Mouse (Mus musculus): ENCODE results near the gene Sgcb. TPM values are rescaled to one million over a fixed set of nuclear protein-coding genes. Genes with fewer than 3 reads are reported as not detected.

The Sgcb gene
- total and polyA plus RNA-seq, 2 experiments: 0.80 to 1.8 TPM

DNA sequence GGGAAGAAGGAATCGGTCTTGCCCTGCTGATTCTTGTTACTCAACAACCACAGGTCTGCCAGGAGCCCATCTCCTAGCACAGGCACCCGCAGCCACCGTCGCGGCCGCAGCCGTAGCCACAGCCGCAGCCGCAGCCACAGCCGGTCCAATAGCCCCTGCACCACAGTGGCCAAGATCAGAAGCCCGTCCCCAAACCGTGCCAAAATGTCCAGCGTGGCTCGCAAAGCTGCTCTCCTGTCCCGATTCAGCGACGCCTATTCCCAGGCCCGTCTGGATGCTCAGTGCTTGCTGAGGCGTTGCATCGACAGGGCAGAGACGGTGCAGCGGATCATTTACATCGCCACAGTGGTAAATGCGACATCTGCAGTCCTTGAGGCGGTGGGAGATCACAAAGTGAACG, 21.8 kb upstream of the Sgcb start:
- no peak for DNase-seq (ENCODE audit: extremely low read depth, low read depth, low spot score)
- no peaks in the 10 kb centered on the region for H3K4me1 ChIP-seq (ENCODE audit: control insufficient read depth, insufficient read depth, low read length)
- 48% methylated on average over 26 of the region's 26 CpGs for WGBS
- H3K4me3 ChIP-seq (ENCODE audit: insufficient read depth, low read depth, low read length): no peak overlapping the region
- no peak overlapping the region for H3K9ac ChIP-seq (ENCODE audit: low read depth, low read length)
- peaks cover 6% of the 10 kb centered on the region; the same call in 1 of the 2 replicates for H3K27me3 ChIP-seq (ENCODE audit: control insufficient read depth, insufficient read depth, low read length)
- H3K36me3 ChIP-seq (ENCODE audit: control insufficient read depth, insufficient read depth, low read length): no peaks in the 10 kb centered on the region
- no peak for TF ChIP-seq CTCF (IDR thresholded peaks at IDR 0.05; ENCODE audit: low read depth, low read length)
- TF ChIP-seq POLR2A (IDR thresholded peaks at IDR 0.05; ENCODE audit: extremely low read depth, insufficient read depth, low read length): no peak
- no peaks in the 10 kb centered on the region for H3K79me2 ChIP-seq (ENCODE audit: control insufficient read depth, insufficient read depth, low read length)
- H3K27ac ChIP-seq (replicated peaks; ENCODE audit: insufficient read depth, low read depth, low read length): no peak overlapping the region

DNA sequence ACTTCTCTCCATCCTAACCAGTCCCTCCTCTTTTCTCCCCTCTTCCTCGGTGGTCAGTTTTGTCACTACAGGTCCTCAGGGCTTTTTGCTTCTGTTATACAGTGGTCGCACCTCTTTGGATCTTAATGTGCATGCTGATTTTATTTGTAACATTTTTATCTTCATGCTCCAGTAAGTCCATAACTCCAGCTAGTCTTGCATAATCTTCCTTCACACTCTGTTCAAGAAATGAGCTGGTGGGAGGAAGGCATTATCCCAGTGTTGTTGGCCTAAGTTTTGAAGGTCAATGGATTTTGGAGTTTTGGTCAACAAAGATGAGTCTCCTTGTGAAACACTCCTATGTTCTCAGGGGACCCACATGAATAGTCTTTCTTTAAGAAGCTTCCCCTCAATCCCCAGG, 20.3 kb upstream of the Sgcb start:
- WGBS: 76% methylated on average over 2 of the region's 2 CpGs

DNA sequence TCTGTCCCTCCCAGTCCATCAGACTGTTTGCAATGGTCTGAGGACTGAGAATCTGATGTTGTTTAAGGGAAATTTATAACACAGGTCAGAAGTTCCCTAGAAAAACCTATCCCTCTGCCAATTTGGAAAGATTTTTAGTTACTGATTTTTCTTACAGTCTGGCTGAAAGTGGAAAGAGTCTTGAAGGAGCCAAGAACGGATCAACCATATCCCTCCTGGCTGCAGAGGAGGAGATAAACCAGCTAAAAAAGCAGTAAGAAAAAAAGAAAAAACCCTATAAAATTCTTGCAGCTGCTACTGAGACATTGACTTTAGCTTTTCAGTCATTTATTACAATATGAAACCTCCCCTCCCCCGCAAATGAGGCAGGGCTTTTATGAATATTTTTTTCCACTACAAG, 19.1 kb upstream of the Sgcb start:
- no peak overlapping the region for H3K9ac ChIP-seq (ENCODE audit: low read depth, low read length)
- H3K27ac ChIP-seq (replicated peaks; ENCODE audit: insufficient read depth, low read depth, low read length): no peak overlapping the region
- no peak for DNase-seq (ENCODE audit: extremely low read depth, low read depth, low spot score)
- no peaks in the 10 kb centered on the region for H3K4me1 ChIP-seq (ENCODE audit: control insufficient read depth, insufficient read depth, low read length)
- no peak for TF ChIP-seq CTCF (IDR thresholded peaks at IDR 0.05; ENCODE audit: low read depth, low read length)
- TF ChIP-seq POLR2A (IDR thresholded peaks at IDR 0.05; ENCODE audit: extremely low read depth, insufficient read depth, low read length): no peak
- no peak overlapping the region for H3K4me3 ChIP-seq (ENCODE audit: insufficient read depth, low read depth, low read length)
- H3K79me2 ChIP-seq (ENCODE audit: control insufficient read depth, insufficient read depth, low read length): no peaks in the 10 kb centered on the region
- 82% methylated on average over 2 of the region's 2 CpGs for WGBS
- H3K27me3 ChIP-seq (ENCODE audit: control insufficient read depth, insufficient read depth, low read length): peaks cover 8% of the 10 kb centered on the region; the same call in 1 of the 2 replicates
- no peaks in the 10 kb centered on the region for H3K36me3 ChIP-seq (ENCODE audit: control insufficient read depth, insufficient read depth, low read length)

More for the DNA sequence above, 20.3 kb upstream of the Sgcb start:
- Histone ChIP-seq H3K4me3 (ENCODE audit: insufficient read depth, low read depth, low read length) (no peak overlapping the region), H3K79me2 (ENCODE audit: control insufficient read depth, insufficient read depth, low read length) (no peaks in the 10 kb centered on the region), H3K9ac (ENCODE audit: low read depth, low read length) (no peak overlapping the region), H3K27ac (replicated peaks; ENCODE audit: insufficient read depth, low read depth, low read length) (no peak overlapping the region), H3K4me1 (ENCODE audit: control insufficient read depth, insufficient read depth, low read length) (no peaks in the 10 kb centered on the region), H3K36me3 (ENCODE audit: control insufficient read depth, insufficient read depth, low read length) (no peaks in the 10 kb centered on the region), H3K27me3 (ENCODE audit: control insufficient read depth, insufficient read depth, low read length) (peaks cover 6% of the 10 kb centered on the region; the same call in 1 of the 2 replicates)
- no peak for DNase-seq (ENCODE audit: extremely low read depth, low read depth, low spot score)
- TF ChIP-seq POLR2A (IDR thresholded peaks at IDR 0.05; ENCODE audit: extremely low read depth, insufficient read depth, low read length): no peak
- no peak for TF ChIP-seq CTCF (IDR thresholded peaks at IDR 0.05; ENCODE audit: low read depth, low read length)

DNA sequence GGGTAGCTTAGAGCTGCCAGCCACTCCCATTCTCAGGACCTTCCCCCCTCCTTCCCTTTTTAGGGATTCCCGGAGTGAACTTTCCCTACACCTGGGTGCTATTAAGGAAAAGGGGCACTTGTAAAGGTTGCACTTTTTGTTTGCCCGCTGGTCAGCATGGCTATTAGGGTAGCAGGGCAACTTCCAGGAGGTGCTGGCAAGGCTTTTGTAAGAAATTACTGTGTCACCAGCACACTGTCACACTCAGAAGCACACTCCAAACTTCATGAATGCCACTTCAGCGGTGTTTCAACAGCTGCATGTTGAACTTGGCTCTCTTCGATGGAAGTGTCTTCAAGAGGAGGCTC, 4.2 kb upstream of the Sgcb start:
- H3K4me3 ChIP-seq (ENCODE audit: insufficient read depth, low read depth, low read length): no peak overlapping the region
- no peaks in the 10 kb centered on the region for H3K36me3 ChIP-seq (ENCODE audit: control insufficient read depth, insufficient read depth, low read length)
- DNase-seq (ENCODE audit: extremely low read depth, low read depth, low spot score): no peak
- TF ChIP-seq POLR2A (IDR thresholded peaks at IDR 0.05; ENCODE audit: extremely low read depth, insufficient read depth, low read length) (no peak), CTCF (IDR thresholded peaks at IDR 0.05; ENCODE audit: low read depth, low read length) (no peak)
- no peak overlapping the region for H3K9ac ChIP-seq (ENCODE audit: low read depth, low read length)
- H3K79me2 ChIP-seq (ENCODE audit: control insufficient read depth, insufficient read depth, low read length): no peaks in the 10 kb centered on the region
- H3K27ac ChIP-seq (replicated peaks; ENCODE audit: insufficient read depth, low read depth, low read length): no peak overlapping the region
- WGBS: 2% methylated on average over 4 of the region's 4 CpGs
- H3K4me1 ChIP-seq (ENCODE audit: control insufficient read depth, insufficient read depth, low read length): peaks cover 6% of the 10 kb centered on the region
- H3K27me3 ChIP-seq (ENCODE audit: control insufficient read depth, insufficient read depth, low read length): peaks cover 16% of the 10 kb centered on the region

DNA sequence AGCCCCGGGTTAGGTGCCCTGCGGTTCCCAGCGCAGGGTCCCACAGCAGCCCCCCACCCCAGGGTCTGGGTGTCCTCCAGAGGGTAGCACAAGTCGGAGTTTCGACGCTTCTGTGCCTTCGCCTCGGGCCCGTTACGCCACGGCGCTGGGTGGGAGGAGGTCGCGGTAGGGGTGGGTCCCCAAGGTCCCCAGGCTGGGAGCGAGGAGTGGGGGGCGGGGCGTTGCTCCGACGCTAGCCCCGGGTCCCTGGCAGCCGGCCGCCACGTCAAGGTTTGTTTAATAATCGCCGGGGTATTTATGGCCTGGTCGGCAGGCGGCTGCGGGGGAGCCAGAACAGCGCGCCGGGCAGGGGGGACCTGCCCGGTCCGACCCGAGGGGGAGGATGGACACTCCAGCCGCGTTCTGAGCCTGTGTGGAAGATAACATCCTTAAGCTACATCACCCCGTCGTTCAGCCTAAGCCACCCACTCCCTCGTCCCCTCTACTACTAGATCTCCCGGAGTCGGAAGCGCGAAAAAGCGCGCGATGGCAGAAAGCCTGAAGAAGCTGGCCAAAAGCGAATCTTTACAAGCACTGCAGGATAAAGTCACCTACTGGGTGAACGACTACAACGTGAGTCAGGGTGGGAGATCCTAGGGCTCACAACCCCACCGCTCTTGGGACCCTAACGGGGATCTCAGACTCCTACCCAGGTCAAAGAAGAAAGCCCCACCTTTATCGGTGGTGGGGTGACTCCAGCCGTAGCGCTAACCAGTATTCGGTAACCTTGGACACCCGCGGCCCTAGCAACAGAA, 3.7 kb upstream of the Sgcb start, which contains the start of gene Spata18:
Gene Spata18, plus strand, starts transcription at position 319 of the 794 bp plus-strand sequence.
- TF ChIP-seq CTCF (IDR thresholded peaks at IDR 0.05; ENCODE audit: low read depth, low read length) (no peak), POLR2A (IDR thresholded peaks at IDR 0.05; ENCODE audit: extremely low read depth, insufficient read depth, low read length) (no peak)
- Histone ChIP-seq H3K9ac (ENCODE audit: low read depth, low read length) (peak within 1 kb of the TSS; percentile 2; the same call in 1 of the 2 replicates), H3K27me3 (ENCODE audit: control insufficient read depth, insufficient read depth, low read length) (peaks cover 16% of the 10 kb centered on the region), H3K36me3 (ENCODE audit: control insufficient read depth, insufficient read depth, low read length) (no peaks in the 10 kb centered on the region), H3K4me1 (ENCODE audit: control insufficient read depth, insufficient read depth, low read length) (peaks cover 6% of the 10 kb centered on the region), H3K79me2 (ENCODE audit: control insufficient read depth, insufficient read depth, low read length) (no peaks in the 10 kb centered on the region), H3K27ac (replicated peaks; ENCODE audit: insufficient read depth, low read depth, low read length) (no peak within 1 kb of the TSS), H3K4me3 (ENCODE audit: insufficient read depth, low read depth, low read length) (peak within 1 kb of the TSS; percentile 57)
- no peak for DNase-seq (ENCODE audit: extremely low read depth, low read depth, low spot score)
- WGBS: 1% methylated on average over 57 of the region's 57 CpGs

DNA sequence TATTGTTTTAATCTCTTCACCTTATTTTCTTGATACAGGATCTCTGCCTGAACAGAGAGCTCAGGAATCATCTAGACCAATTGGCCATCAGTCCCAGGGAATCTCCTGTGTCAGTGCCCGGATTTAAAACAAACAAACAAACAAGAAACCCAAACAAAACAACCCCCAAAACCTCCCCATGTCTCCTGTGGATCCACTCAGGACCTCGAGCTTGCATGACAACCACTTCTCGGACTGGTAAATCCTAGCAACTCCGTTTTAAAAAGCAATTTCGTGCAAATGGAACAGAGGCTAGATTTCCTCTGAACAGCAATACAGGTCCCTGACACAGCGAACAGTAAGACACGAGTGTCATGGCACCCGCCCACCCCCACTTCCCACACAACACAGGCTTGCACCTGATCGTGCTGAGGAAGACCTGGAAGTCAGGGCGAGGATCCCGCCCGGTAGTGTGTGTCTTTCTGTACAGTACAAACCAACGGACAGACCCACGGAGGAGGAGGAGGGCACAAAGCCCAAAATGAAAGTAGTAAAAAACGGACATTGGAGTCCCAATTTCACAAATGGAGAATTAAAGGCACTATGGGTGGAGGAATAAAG, 2.9 kb upstream of the Sgcb start:
- Histone ChIP-seq H3K27ac (replicated peaks; ENCODE audit: insufficient read depth, low read depth, low read length) (no peak overlapping the region), H3K9ac (ENCODE audit: low read depth, low read length) (no peak overlapping the region), H3K36me3 (ENCODE audit: control insufficient read depth, insufficient read depth, low read length) (no peaks in the 10 kb centered on the region), H3K4me3 (ENCODE audit: insufficient read depth, low read depth, low read length) (peak overlapping the region; percentile 57), H3K27me3 (ENCODE audit: control insufficient read depth, insufficient read depth, low read length) (peaks cover 19% of the 10 kb centered on the region), H3K4me1 (ENCODE audit: control insufficient read depth, insufficient read depth, low read length) (peaks cover 6% of the 10 kb centered on the region), H3K79me2 (ENCODE audit: control insufficient read depth, insufficient read depth, low read length) (no peaks in the 10 kb centered on the region)
- no peak for DNase-seq (ENCODE audit: extremely low read depth, low read depth, low spot score)
- 3% methylated on average over 15 of the region's 15 CpGs for WGBS
- no peak for TF ChIP-seq POLR2A (IDR thresholded peaks at IDR 0.05; ENCODE audit: extremely low read depth, insufficient read depth, low read length)
- no peak for TF ChIP-seq CTCF (IDR thresholded peaks at IDR 0.05; ENCODE audit: low read depth, low read length)

Measured in liver, adult 2 months (tissue).